Mouse (Mus musculus) lung, postnatal 10 days (tissue): ENCODE results near the gene Soat1.

Experiments used
- DNase-seq: peaks from one replicate; pipeline ENCODE4 v3.0.0; 2021

Gene Soat1

DNA sequence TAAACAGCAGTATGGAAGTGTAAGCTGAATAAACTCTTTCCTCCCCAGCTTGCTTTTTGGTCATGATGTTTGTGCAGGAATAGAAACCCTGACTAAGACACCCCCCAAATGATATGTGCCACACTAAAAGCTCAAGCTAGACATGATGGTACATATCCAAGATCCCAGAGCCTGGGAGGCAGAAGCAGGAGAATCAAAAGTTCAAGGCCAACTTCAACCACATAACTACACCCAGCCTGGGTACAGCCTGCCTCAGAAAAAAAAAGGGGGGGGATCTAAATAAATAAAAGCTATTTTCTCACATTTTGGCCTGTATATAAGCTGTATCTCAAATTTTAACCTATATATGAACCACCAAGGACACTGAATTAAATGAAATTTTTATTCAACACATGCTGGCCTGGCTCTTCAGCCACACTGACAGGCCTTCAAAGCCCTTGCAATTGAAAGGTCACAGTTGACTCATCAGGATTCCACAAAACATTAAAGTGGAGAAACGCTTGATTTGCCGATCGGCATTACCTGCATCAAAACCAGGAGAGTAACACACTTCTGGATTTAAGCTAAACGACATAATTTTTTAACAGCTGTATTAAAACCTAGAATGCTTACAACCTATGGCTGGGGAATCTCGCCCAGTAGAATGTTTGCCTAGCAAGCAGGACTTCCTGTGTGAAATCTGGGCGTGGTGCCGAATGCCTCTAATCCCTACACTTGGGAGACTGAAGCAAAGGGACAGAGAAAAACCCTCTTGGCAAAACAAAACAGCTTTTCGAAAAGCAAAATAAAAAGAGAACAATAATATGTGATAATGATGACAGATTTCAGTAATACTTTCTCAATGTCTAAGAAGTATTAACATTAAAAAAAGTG, 9.9 kb downstream of the Soat1 start:
- peak; percentile 74 for DNase-seq

- DNase-seq = no peak
Measured at GRCm38 (mm10) chr1:156462273-156462991, 11.7 kb downstream of the Soat1 start.

DNA sequence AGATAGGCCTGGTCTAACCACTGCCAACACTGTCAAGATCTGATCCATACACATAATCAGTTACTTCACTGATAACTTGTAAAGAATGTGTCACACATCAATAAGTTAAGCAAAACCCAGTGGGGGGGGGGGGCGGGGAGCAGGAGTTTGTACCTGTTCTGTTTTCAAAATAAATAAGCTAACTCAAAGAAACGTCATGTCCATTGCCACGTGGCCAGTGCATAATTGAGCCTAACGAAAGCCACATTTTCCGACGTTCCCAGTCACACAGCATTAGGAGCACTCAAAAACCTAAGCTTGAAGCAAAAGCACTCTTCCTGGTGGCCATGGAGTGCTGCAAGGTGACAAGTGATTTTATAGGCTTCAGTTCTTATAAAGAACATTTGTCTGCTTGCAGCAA, 13.1 kb downstream of the Soat1 start:
- DNase-seq = no peak

- no peak for DNase-seq
Measured at GRCm38 (mm10) chr1:156460216-156460615, 13.9 kb downstream of the Soat1 start.

GRCm38 (mm10) chr1:156459690-156460089, 14.4 kb downstream of the Soat1 start:
- DNase-seq = no peak

- DNase-seq = peak; percentile 38
Measured at GRCm38 (mm10) chr1:156458391-156459060, 15.6 kb downstream of the Soat1 start.

DNA sequence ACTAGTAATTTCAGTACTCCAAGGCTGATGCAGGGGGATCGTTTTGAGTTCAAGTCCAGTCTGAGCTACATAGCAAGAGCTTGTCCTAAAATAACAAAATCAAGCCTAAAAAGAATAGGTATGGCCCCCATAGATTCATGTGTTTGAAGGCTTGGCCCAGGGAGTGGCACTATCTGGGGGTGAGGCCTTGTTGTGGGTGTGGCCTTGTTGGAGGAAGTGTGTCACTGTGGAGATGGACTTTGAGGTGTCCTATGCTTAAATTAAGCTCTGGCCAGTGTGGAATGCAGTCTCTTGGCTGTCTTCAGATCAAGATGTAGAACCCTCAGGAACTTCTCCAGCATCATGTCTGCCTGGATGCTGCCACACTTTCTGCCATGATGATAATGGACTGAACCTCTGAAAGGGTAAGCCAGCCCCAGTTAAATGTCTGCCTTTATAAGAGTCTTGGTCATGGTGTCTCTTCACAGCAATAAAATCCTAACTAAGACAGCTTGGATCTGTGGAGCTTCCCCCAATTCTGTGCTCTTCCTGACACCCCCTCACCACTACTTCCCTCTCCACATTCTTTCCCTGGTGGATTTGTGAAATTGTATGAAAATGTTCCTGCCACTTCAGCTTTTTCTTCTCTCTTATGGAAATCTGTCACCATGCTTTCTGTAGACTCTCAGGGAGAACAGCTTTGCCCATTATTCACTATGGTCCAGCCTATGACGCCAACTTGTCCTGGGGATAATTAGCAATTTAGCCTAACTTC, 18.9 kb downstream of the Soat1 start:
- DNase-seq = no peak

DNA sequence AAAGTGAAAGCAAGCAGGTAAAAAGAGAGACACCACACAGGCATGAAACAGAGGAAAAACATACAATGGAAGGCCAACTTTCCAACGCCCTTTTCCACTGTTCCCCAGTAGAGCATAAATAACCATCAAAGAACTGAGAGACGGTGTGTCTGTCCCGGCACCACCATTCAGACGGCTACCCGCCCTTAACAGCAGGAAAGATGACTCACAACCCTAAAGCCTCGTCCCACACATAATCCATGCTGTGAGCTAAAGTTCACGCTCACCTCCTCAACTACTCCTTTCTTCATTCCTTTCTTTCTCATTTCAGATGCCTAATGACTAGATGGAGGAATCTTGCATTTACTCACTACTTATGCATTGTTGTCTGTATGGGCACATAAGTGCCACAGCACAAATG, 19.7 kb downstream of the Soat1 start:
- DNase-seq = no peak

DNA sequence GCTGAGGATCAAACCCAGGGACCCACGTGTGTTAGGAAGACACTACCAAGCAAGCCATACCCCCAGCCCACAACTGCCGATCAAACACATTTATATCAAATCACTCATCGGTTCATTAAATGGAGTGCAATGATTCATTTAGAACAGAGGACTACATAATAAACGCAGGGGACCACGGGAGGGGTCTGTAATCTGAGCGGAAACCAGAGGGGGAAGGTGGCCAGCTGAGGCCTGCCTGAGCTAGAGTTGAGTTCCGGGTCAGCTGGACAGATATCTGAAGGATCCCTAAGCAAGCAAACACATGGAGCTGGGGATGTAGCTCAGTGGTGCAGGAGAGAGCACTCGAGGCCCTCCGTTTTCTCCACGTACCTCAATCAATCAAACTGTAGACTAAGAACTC, 20.3 kb downstream of the Soat1 start:
- DNase-seq = no peak

- peak; percentile 21 for DNase-seq
Measured at GRCm38 (mm10) chr1:156450478-156450877, 23.7 kb downstream of the Soat1 start.

- peak; percentile 39 for DNase-seq
Measured at GRCm38 (mm10) chr1:156449691-156450090, 24.4 kb downstream of the Soat1 start.

DNA sequence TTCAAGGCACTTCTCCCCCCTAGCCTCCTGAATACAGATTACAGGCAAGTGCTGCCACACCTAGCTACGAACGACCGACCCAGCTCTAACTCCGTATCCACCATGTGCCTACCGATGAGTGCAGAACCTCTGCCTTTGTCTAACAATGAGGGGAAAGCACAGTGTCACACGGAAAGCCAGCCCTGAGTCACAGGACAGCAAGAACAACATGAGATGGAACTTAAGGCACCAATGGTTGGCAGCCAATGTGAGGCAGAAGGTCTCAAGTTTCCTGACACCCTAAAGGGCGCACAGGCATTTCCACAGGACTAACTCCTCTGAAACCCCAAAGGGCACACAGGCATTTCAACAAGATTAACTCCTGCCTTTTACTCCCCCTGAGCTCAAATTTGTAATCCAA, 25.0 kb downstream of the Soat1 start:
- DNase-seq = no peak

GRCm38 (mm10) chr1:156445049-156445448, 29.1 kb downstream of the Soat1 start:
- no peak for DNase-seq

- no peak for DNase-seq
Measured at GRCm38 (mm10) chr1:156442776-156443175, 31.4 kb downstream of the Soat1 start.

DNA sequence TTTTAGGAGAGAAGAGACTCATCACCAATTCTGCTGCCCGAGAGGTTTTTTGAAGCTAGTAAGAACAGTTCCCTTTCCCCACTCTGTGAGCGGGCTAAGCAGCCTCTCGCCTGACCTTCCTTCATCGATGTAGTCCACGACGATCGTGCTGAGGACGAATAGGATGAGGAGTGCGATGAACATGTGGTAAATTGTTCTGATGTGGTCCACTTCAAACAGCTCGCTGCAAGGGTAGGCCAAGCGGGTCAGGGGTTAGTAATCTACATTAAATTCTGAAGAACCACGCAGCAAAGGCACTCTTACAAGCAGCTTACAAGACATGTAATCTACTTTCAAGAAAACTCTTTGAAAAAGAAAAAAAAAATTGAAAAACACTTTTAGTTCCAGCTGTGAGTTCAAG, 31.9 kb downstream of the Soat1 start:
- no peak for DNase-seq

DNA sequence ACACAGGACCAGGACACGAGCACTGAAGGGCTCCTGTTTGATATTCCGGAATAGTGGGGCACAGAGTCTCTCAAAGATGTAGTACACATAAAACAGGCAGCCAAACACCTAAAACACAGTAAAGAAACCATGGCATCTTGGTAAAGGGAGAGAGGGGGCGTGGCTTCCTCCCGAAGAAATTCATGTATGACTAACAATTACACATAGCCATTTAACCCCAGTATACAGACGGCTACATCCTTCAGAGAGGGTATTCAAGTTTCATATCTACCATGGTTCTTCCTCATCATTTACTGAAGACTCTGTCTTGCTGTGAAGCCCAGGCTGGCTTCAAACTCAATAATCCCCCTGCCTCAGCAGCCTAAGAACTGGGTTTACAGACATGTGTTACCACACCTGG, 36.4 kb downstream of the Soat1 start:
- no peak for DNase-seq

DNA sequence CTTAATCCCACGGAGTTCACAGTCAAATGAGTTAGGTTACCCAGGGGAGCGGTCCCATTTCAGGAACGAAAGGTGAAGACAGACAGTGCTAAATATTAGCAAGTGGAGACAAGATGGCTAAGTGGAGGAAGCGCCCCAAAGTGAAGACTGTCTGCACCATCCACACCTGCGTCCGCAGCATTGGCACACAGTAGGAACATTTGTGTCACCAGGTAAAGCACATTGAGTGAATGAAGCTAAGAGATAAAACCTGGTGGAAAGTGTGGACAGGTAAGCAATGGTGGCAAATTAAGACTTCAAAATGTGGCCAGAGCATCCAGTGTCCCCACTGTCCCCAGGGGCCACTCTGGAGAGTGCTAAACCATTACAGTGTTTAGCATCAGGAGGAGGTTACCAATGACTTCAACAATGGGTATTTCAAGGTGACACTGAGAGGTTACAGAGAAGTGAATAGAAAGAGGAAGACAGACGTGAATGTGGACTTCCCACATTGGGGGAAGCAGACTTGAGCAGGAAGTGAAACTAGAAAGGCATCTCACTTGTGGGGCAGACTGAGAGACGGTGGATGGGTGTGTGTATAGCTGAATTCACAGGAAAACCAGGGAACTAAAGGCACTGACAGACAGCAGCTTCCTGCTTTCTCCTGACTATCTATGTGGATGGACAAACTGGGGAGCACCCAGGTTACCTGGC, 37.0 kb downstream of the Soat1 start:
- no peak for DNase-seq

GRCm38 (mm10) chr1:156433497-156433896, 40.6 kb downstream of the Soat1 start:
- no peak for DNase-seq

- no peak for DNase-seq
Measured at GRCm38 (mm10) chr1:156432498-156432897, 41.6 kb downstream of the Soat1 start.

DNA sequence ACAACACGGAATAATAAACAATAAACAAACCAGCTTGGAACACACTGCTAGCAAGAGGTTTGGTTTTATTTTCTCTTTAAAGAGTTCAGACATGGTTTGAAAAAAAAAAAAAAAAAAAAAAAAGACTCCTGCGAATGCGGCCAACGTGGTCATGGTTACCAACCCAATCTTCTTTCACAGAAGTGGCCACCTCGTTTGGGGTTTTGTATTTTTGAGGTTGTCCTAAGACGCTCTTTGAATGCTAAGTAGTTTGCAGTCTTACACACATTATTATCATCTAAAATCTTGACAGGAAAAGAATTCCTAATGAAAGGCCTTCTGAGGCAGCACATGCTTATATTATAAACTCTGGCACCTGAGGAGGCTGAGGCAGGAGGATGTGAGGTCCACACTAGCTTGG, 45.7 kb downstream of the Soat1 start:
- no peak for DNase-seq

DNA sequence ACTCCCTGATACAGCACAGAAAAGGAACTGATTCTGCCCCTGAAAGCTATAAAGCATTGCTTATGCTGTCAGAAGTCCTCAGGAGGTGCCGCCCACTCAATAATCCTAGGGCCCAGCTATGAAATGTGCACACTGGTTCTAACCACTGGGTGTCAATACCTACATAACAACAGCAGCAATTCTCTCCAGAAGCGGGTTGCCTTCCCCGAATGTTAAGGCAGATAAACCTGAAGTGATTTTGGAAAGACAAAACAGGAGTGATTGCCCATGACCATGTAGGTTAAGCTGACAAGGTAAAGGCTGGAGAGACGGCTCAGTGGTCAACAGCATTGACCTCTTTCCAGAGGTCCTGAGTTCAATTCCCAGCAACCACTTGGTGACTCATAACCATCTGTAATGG, 48.4 kb downstream of the Soat1 start:
- no peak for DNase-seq

- no peak for DNase-seq
Measured at GRCm38 (mm10) chr1:156424054-156424453, 50.1 kb downstream of the Soat1 start.
